Mouse (Mus musculus) cortical plate, adult 2 months (tissue): ENCODE measurements around the gene R3hdml.
A peak's percentile ranks its signal among the peaks of the same experiment; 100 is the strongest.

Source experiments
- CTCF ChIP-seq: fragments of 200-500 bp; IDR thresholded peaks from 2 replicates; pipeline ENCODE4 v1.5.1; 2011; ENCODE audit warnings: mild to moderate bottlenecking, control low read depth, low read length; ENCODE audit not compliant: insufficient read depth; ENCODE audit errors: extremely low read depth
- POLR2A ChIP-seq: fragments of 200-500 bp; IDR thresholded peaks from 2 replicates; pipeline ENCODE4 v1.6.1; 2011; ENCODE audit warnings: mild to moderate bottlenecking, low read length, control low read depth; ENCODE audit not compliant: insufficient read depth; ENCODE audit errors: extremely low read depth

DNA sequence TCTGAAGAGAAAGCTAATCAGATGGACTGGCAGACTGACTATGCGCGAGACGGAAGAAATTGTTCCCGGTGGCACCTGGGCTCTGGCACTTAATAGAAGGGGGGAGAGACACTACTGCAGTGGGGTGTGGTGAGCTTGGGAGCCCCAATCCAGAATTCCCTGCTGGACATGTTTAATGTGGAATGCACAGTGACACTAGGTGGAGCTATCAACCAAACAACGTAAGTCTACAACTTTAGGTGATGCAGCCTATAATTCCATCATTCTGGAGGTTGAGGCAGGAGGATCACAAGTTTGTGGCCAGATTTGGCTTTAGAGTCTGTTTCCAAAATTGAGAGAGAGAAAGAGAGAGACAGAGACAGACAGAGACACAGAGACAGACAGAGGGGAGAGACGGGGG is 39.4 kb upstream of the R3hdml start:
- TF ChIP-seq CTCF (peak; percentile 41; the same call in 1 of the 2 replicates), POLR2A (no peak)
